Mouse (Mus musculus) embryonic facial prominence, embryonic 13.5 days (tissue): Measurements from ENCODE around the gene Bhlhe41. TPM values are rescaled to one million over a fixed set of nuclear protein-coding genes. Genes with fewer than 3 reads are reported as not detected.

Source experiments
- ATAC-seq: fragments of 200-750 bp; cut with Nextera tagmentation; 2 replicates; pipeline ENCODE4 v1.8.0; 2017; ENCODE audit warnings: low read depth; ENCODE audit not compliant: insufficient number of reproducible peaks, insufficient read depth, low FRiP score, low TSS enrichment
- H3K27ac ChIP-seq: fragments of 300-500 bp; sonication (generic); 2 replicates; pipeline ENCODE4 v1.5.1; 2015; ENCODE audit warnings: moderate library complexity, mild to moderate bottlenecking, inconsistent platforms
- H3K27me3 ChIP-seq: fragments of 300-500 bp; sonication (generic); 2 replicates; pipeline ENCODE4 v1.6.1; 2015; ENCODE audit warnings: mild to moderate bottlenecking, inconsistent platforms
- H3K36me3 ChIP-seq: fragments of 300-500 bp; sonication (generic); 2 replicates; pipeline ENCODE4 v1.6.1; 2015; ENCODE audit warnings: mild to moderate bottlenecking, inconsistent platforms
- H3K4me1 ChIP-seq: fragments of 300-500 bp; sonication (generic); 2 replicates; pipeline ENCODE4 v1.6.1; 2015; ENCODE audit warnings: inconsistent platforms
- H3K4me2 ChIP-seq: fragments of 300-500 bp; sonication (generic); 2 replicates; pipeline ENCODE4 v1.6.1; 2015; ENCODE audit warnings: moderate library complexity, mild to moderate bottlenecking, inconsistent platforms
- H3K4me3 ChIP-seq: fragments of 300-500 bp; sonication (generic); 2 replicates; pipeline ENCODE4 v1.5.1; 2015; ENCODE audit warnings: mild to moderate bottlenecking, inconsistent platforms
- H3K9ac ChIP-seq: fragments of 300-500 bp; sonication (generic); 2 replicates; pipeline ENCODE4 v1.6.1; 2015; ENCODE audit warnings: mild to moderate bottlenecking, inconsistent platforms
- H3K9me3 ChIP-seq: fragments of 300-500 bp; sonication (generic); 2 replicates; pipeline ENCODE4 v1.6.1; 2016; ENCODE audit warnings: inconsistent platforms
- WGBS: fragments of 180-500 bp; shearing (Covaris S2); methylation state at CpG from one replicate; pipeline ENCODE4 v1.1.7; 2015; ENCODE audit warnings: mixed read lengths; 5-methylcytosine and 5-hydroxymethylcytosine counted together
- polyA plus RNA-seq: library from polyadenylated mRNA; unstranded; fragments of >200 nt; fragmentation: Nextera tagmentation; extraction: Ambion mirVana; gene quantifications from 2 replicates; pipeline ENCODE4 v1.2.1, GENCODE M21; 2015

The Bhlhe41 gene
- polyA plus RNA-seq, 1 experiment from 2014 or later: 2.0 TPM

GRCm38 (mm10) chr6:145891951-145892350, 26.6 kb upstream of the Bhlhe41 start:
- Histone ChIP-seq H3K4me2 (no peak overlapping the region), H3K27me3 (no peaks in the 10 kb centered on the region), H3K27ac (no peak overlapping the region), H3K9ac (no peak overlapping the region), H3K36me3 (no peaks in the 10 kb centered on the region), H3K4me1 (peaks cover 9% of the 10 kb centered on the region; the same call in 1 of the 2 replicates), H3K4me3 (no peak overlapping the region), H3K9me3 (no peaks in the 10 kb centered on the region)
- WGBS: 72% methylated on average over 11 of the region's 11 CpGs
- ATAC-seq: no peak

GRCm38 (mm10) chr6:145887719-145888118, 22.4 kb upstream of the Bhlhe41 start:
- Histone ChIP-seq H3K36me3 (no peaks in the 10 kb centered on the region), H3K9me3 (no peaks in the 10 kb centered on the region), H3K4me2 (no peak overlapping the region), H3K27me3 (no peaks in the 10 kb centered on the region), H3K4me3 (no peak overlapping the region), H3K27ac (no peak overlapping the region), H3K4me1 (0 out of 2 replicates have a peak, but pooled peaks cover 3% of the 10 kb centered on the region), H3K9ac (no peak overlapping the region)
- 87% methylated on average over 6 of the region's 6 CpGs for WGBS
- ATAC-seq: no peak

GRCm38 (mm10) chr6:145886277-145886676, 20.9 kb upstream of the Bhlhe41 start:
- Histone ChIP-seq H3K4me3 (no peak overlapping the region), H3K9ac (no peak overlapping the region), H3K36me3 (no peaks in the 10 kb centered on the region), H3K27me3 (no peaks in the 10 kb centered on the region), H3K4me2 (no peak overlapping the region), H3K27ac (no peak overlapping the region), H3K9me3 (no peaks in the 10 kb centered on the region), H3K4me1 (no peaks in the 10 kb centered on the region)
- no peak for ATAC-seq
- 66% methylated on average over 8 of the region's 8 CpGs for WGBS

- H3K9ac ChIP-seq: no peak overlapping the region
- WGBS: 86% methylated on average over 4 of the region's 4 CpGs
Observed at GRCm38 (mm10) chr6:145885069-145885468, 19.7 kb upstream of the Bhlhe41 start.

GRCm38 (mm10) chr6:145883668-145884067, 18.3 kb upstream of the Bhlhe41 start:
- ATAC-seq: no peak
- Histone ChIP-seq H3K9me3 (no peaks in the 10 kb centered on the region), H3K4me1 (no peaks in the 10 kb centered on the region), H3K36me3 (no peaks in the 10 kb centered on the region), H3K4me3 (no peak overlapping the region), H3K27me3 (no peaks in the 10 kb centered on the region), H3K4me2 (no peak overlapping the region), H3K27ac (no peak overlapping the region), H3K9ac (no peak overlapping the region)
- 83% methylated on average over 4 of the region's 4 CpGs for WGBS

More at GRCm38 (mm10) chr6:145885069-145885468, 19.7 kb upstream of the Bhlhe41 start:
- Histone ChIP-seq H3K27ac (no peak overlapping the region), H3K4me1 (no peaks in the 10 kb centered on the region), H3K36me3 (no peaks in the 10 kb centered on the region), H3K4me2 (no peak overlapping the region), H3K27me3 (no peaks in the 10 kb centered on the region), H3K4me3 (no peak overlapping the region), H3K9me3 (no peaks in the 10 kb centered on the region)
- ATAC-seq: no peak

GRCm38 (mm10) chr6:145883010-145883409, 17.7 kb upstream of the Bhlhe41 start:
- Histone ChIP-seq H3K27me3 (no peaks in the 10 kb centered on the region), H3K4me3 (no peak overlapping the region), H3K9ac (no peak overlapping the region), H3K4me2 (no peak overlapping the region), H3K4me1 (no peaks in the 10 kb centered on the region), H3K9me3 (no peaks in the 10 kb centered on the region), H3K27ac (no peak overlapping the region), H3K36me3 (no peaks in the 10 kb centered on the region)
- no peak for ATAC-seq
- whole genome bisulfite sequencing: 81% methylated on average over 1 of the region's 1 CpGs

GRCm38 (mm10) chr6:145880609-145881008, 15.3 kb upstream of the Bhlhe41 start:
- no peaks in the 10 kb centered on the region for H3K27me3 ChIP-seq
- H3K9ac ChIP-seq: no peak overlapping the region
- no peak overlapping the region for H3K4me2 ChIP-seq
- H3K36me3 ChIP-seq: no peaks in the 10 kb centered on the region
- H3K9me3 ChIP-seq: no peaks in the 10 kb centered on the region
- H3K27ac ChIP-seq: no peak overlapping the region
- no peak overlapping the region for H3K4me3 ChIP-seq
- no peaks in the 10 kb centered on the region for H3K4me1 ChIP-seq
- 81% methylated on average over 5 of the region's 5 CpGs for WGBS
- ATAC-seq: no peak

- Histone ChIP-seq H3K27ac (no peak overlapping the region), H3K9ac (no peak overlapping the region; the same call in 1 of the 2 replicates), H3K27me3 (no peaks in the 10 kb centered on the region), H3K9me3 (no peaks in the 10 kb centered on the region), H3K4me1 (no peaks in the 10 kb centered on the region), H3K4me2 (no peak overlapping the region), H3K4me3 (no peak overlapping the region), H3K36me3 (no peaks in the 10 kb centered on the region)
- WGBS: 85% methylated on average over 9 of the region's 9 CpGs
- no peak for ATAC-seq
Observed at GRCm38 (mm10) chr6:145876986-145877735, 11.8 kb upstream of the Bhlhe41 start.

- Histone ChIP-seq H3K4me3 (no peak overlapping the region), H3K36me3 (no peaks in the 10 kb centered on the region), H3K9me3 (no peaks in the 10 kb centered on the region), H3K4me1 (no peaks in the 10 kb centered on the region), H3K4me2 (no peak overlapping the region), H3K9ac (no peak overlapping the region), H3K27ac (no peak overlapping the region), H3K27me3 (no peaks in the 10 kb centered on the region)
- WGBS: 78% methylated on average over 8 of the region's 8 CpGs
- ATAC-seq: no peak
Observed at GRCm38 (mm10) chr6:145873354-145873753, 8.0 kb upstream of the Bhlhe41 start.

GRCm38 (mm10) chr6:145872010-145872409, 6.7 kb upstream of the Bhlhe41 start:
- H3K9me3 ChIP-seq: no peaks in the 10 kb centered on the region
- no peak overlapping the region for H3K27ac ChIP-seq
- WGBS: 87% methylated on average over 7 of the region's 7 CpGs
- no peak overlapping the region for H3K4me3 ChIP-seq
- H3K9ac ChIP-seq: no peak overlapping the region
- peaks cover 13% of the 10 kb centered on the region for H3K27me3 ChIP-seq
- no peaks in the 10 kb centered on the region for H3K4me1 ChIP-seq
- H3K4me2 ChIP-seq: no peak overlapping the region
- ATAC-seq: no peak
- no peaks in the 10 kb centered on the region for H3K36me3 ChIP-seq

GRCm38 (mm10) chr6:145870991-145871390, 5.6 kb upstream of the Bhlhe41 start:
- Histone ChIP-seq H3K27me3 (peaks cover 23% of the 10 kb centered on the region), H3K9me3 (no peaks in the 10 kb centered on the region), H3K4me3 (no peak overlapping the region), H3K4me2 (no peak overlapping the region), H3K9ac (no peak overlapping the region), H3K4me1 (peaks cover 3% of the 10 kb centered on the region), H3K36me3 (no peaks in the 10 kb centered on the region), H3K27ac (no peak overlapping the region; the same call in 1 of the 2 replicates)
- 62% methylated on average over 4 of the region's 4 CpGs for WGBS
- no peak for ATAC-seq

- H3K9me3 ChIP-seq: no peaks in the 10 kb centered on the region
- ATAC-seq: no peak
- H3K9ac ChIP-seq: no peak overlapping the region
- H3K27ac ChIP-seq: no peak overlapping the region
- H3K4me2 ChIP-seq: 0 out of 2 replicates have a peak overlapping the region, but pooled peaks have one; percentile 100
- peaks cover 62% of the 10 kb centered on the region for H3K27me3 ChIP-seq
- H3K4me1 ChIP-seq: peaks cover 34% of the 10 kb centered on the region
- no peaks in the 10 kb centered on the region for H3K36me3 ChIP-seq
- peak overlapping the region; percentile 66; the same call in 1 of the 2 replicates for H3K4me3 ChIP-seq
- WGBS: 55% methylated on average over 3 of the region's 3 CpGs
Observed at GRCm38 (mm10) chr6:145867111-145867510, 1.8 kb upstream of the Bhlhe41 start.
